Mouse (Mus musculus): ENCODE measurements around the gene Zfp575. TPM values are rescaled to one million over a fixed set of nuclear protein-coding genes. Genes with fewer than 3 reads are reported as not detected.

Zfp575 gene
- total and polyA plus RNA-seq, 3 experiments, result 0.05 TPM; not detected in 2

GRCm38 (mm10) chr7:24546068-24546614, 41.3 kb downstream of the Zfp575 start, which contains the start of the genes Pinlyp and Xrcc1:
TSS of gene Pinlyp (minus strand) at chr7:24546118.
TSS of gene Xrcc1 (plus strand) at chr7:24546289.
- TF ChIP-seq GATA2 (IDR thresholded peaks at IDR 0.05; ENCODE audit: borderline replicate concordance, low read depth, low read length) (no peak), CTCF (IDR thresholded peaks at IDR 0.05; ENCODE audit: low read depth, low read length) (no peak), GATA1 (IDR thresholded peaks at IDR 0.05; ENCODE audit: borderline replicate concordance, low read length) (no peak), POLR2AphosphoS5 (IDR thresholded peaks at IDR 0.05; ENCODE audit: insufficient replicate concordance, low read depth, low read length) (no peak), TAL1 (conservative IDR thresholded peaks at IDR 0.05; ENCODE audit: low read depth, low read length) (no peak)
- peaks cover 33% of the 10 kb centered on the region for H3K4me1 ChIP-seq (ENCODE audit: insufficient read depth, low read depth, low read length)
- H3K27me3 ChIP-seq (ENCODE audit: insufficient read depth, low read length), result peaks cover 15% of the 10 kb centered on the region; the same call in 1 of the 2 replicates
- peaks cover 35% of the 10 kb centered on the region for H3K36me3 ChIP-seq (replicated peaks)
- peak within 1 kb of the TSS; percentile 87 for H3K4me3 ChIP-seq (ENCODE audit: low read depth, low read length)
- no peak for ATAC-seq (ENCODE audit: extremely low read depth, insufficient number of reproducible peaks, low FRiP score, poor library complexity, severe bottlenecking)
- H3K9me3 ChIP-seq (replicated peaks), result peaks cover 4% of the 10 kb centered on the region; the same call in 1 of the 2 replicates
- DNase-seq (ENCODE audit: low spot score), result no peak

- ATAC-seq (ENCODE audit: extremely low read depth, insufficient number of reproducible peaks, low FRiP score, poor library complexity, severe bottlenecking), result no peak
- TF ChIP-seq POLR2AphosphoS5 (IDR thresholded peaks at IDR 0.05; ENCODE audit: insufficient replicate concordance, low read depth, low read length) (no peak), GATA2 (IDR thresholded peaks at IDR 0.05; ENCODE audit: borderline replicate concordance, low read depth, low read length) (no peak), CTCF (IDR thresholded peaks at IDR 0.05; ENCODE audit: low read depth, low read length) (0 out of 2 replicates have a peak, but pooled peaks have one; percentile 12)
- Histone ChIP-seq H3K4me3 (ENCODE audit: low read depth, low read length) (no peak overlapping the region), H3K27me3 (ENCODE audit: insufficient read depth, low read length) (peaks cover 18% of the 10 kb centered on the region), H3K4me1 (ENCODE audit: insufficient read depth, low read depth, low read length) (peaks cover 26% of the 10 kb centered on the region), H3K9me3 (replicated peaks) (peaks cover 4% of the 10 kb centered on the region; the same call in 1 of the 2 replicates), H3K36me3 (replicated peaks) (peaks cover 19% of the 10 kb centered on the region)
- no peak for DNase-seq (ENCODE audit: low spot score)
Observed at GRCm38 (mm10) chr7:24544506-24544905, 42.9 kb downstream of the Zfp575 start.

- Histone ChIP-seq H3K9me3 (replicated peaks) (peaks cover 2% of the 10 kb centered on the region; the same call in 1 of the 2 replicates), H3K27me3 (ENCODE audit: insufficient read depth, low read length) (peaks cover 19% of the 10 kb centered on the region), H3K4me1 (ENCODE audit: insufficient read depth, low read depth, low read length) (no peaks in the 10 kb centered on the region; the same call in 1 of the 2 replicates), H3K4me3 (ENCODE audit: low read depth, low read length) (no peak overlapping the region), H3K36me3 (replicated peaks) (peaks cover 17% of the 10 kb centered on the region)
- ATAC-seq (ENCODE audit: extremely low read depth, insufficient number of reproducible peaks, low FRiP score, poor library complexity, severe bottlenecking) (no peak), DNase-seq (ENCODE audit: low spot score) (no peak)
- TF ChIP-seq GATA1 (IDR thresholded peaks at IDR 0.05; ENCODE audit: borderline replicate concordance, low read length) (no peak), GATA2 (IDR thresholded peaks at IDR 0.05; ENCODE audit: borderline replicate concordance, low read depth, low read length) (no peak), POLR2AphosphoS5 (IDR thresholded peaks at IDR 0.05; ENCODE audit: insufficient replicate concordance, low read depth, low read length) (no peak), TAL1 (conservative IDR thresholded peaks at IDR 0.05; ENCODE audit: low read depth, low read length) (no peak), CTCF (IDR thresholded peaks at IDR 0.05; ENCODE audit: low read depth, low read length) (no peak)
Observed at GRCm38 (mm10) chr7:24539686-24540085, 47.8 kb downstream of the Zfp575 start.

GRCm38 (mm10) chr7:24538701-24539100, 48.7 kb downstream of the Zfp575 start:
- ATAC-seq (ENCODE audit: extremely low read depth, insufficient number of reproducible peaks, low FRiP score, poor library complexity, severe bottlenecking) (no peak), DNase-seq (ENCODE audit: low spot score) (no peak)
- Histone ChIP-seq H3K9me3 (replicated peaks) (no peaks in the 10 kb centered on the region), H3K4me1 (ENCODE audit: insufficient read depth, low read depth, low read length) (no peaks in the 10 kb centered on the region; the same call in 1 of the 2 replicates), H3K36me3 (replicated peaks) (peaks cover 27% of the 10 kb centered on the region), H3K4me3 (ENCODE audit: low read depth, low read length) (no peak overlapping the region), H3K27me3 (ENCODE audit: insufficient read depth, low read length) (peaks cover 19% of the 10 kb centered on the region)
- no peak for TF ChIP-seq GATA2 (IDR thresholded peaks at IDR 0.05; ENCODE audit: borderline replicate concordance, low read depth, low read length)
- TF ChIP-seq GATA1 (IDR thresholded peaks at IDR 0.05; ENCODE audit: borderline replicate concordance, low read length), result no peak
- TF ChIP-seq POLR2AphosphoS5 (IDR thresholded peaks at IDR 0.05; ENCODE audit: insufficient replicate concordance, low read depth, low read length), result no peak
- TF ChIP-seq TAL1 (conservative IDR thresholded peaks at IDR 0.05; ENCODE audit: low read depth, low read length), result no peak
- TF ChIP-seq CTCF (IDR thresholded peaks at IDR 0.05; ENCODE audit: low read depth, low read length), result no peak

- DNase-seq (ENCODE audit: low spot score) (no peak), ATAC-seq (ENCODE audit: extremely low read depth, insufficient number of reproducible peaks, low FRiP score, poor library complexity, severe bottlenecking) (no peak)
- peaks cover 32% of the 10 kb centered on the region for H3K36me3 ChIP-seq (replicated peaks)
- H3K4me3 ChIP-seq (ENCODE audit: low read depth, low read length), result no peak overlapping the region
- no peaks in the 10 kb centered on the region; the same call in 1 of the 2 replicates for H3K4me1 ChIP-seq (ENCODE audit: insufficient read depth, low read depth, low read length)
- no peaks in the 10 kb centered on the region for H3K9me3 ChIP-seq (replicated peaks)
- TF ChIP-seq GATA2 (IDR thresholded peaks at IDR 0.05; ENCODE audit: borderline replicate concordance, low read depth, low read length) (no peak), CTCF (IDR thresholded peaks at IDR 0.05; ENCODE audit: low read depth, low read length) (no peak), POLR2AphosphoS5 (IDR thresholded peaks at IDR 0.05; ENCODE audit: insufficient replicate concordance, low read depth, low read length) (no peak), GATA1 (IDR thresholded peaks at IDR 0.05; ENCODE audit: borderline replicate concordance, low read length) (no peak), TAL1 (conservative IDR thresholded peaks at IDR 0.05; ENCODE audit: low read depth, low read length) (no peak)
- peaks cover 17% of the 10 kb centered on the region for H3K27me3 ChIP-seq (ENCODE audit: insufficient read depth, low read length)
Observed at GRCm38 (mm10) chr7:24538154-24538553, 49.3 kb downstream of the Zfp575 start.

GRCm38 (mm10) chr7:24537591-24537990, 49.9 kb downstream of the Zfp575 start:
- Histone ChIP-seq H3K27me3 (ENCODE audit: insufficient read depth, low read length) (peaks cover 17% of the 10 kb centered on the region), H3K4me1 (ENCODE audit: insufficient read depth, low read depth, low read length) (no peaks in the 10 kb centered on the region; the same call in 1 of the 2 replicates), H3K9me3 (replicated peaks) (no peaks in the 10 kb centered on the region), H3K36me3 (replicated peaks) (peaks cover 37% of the 10 kb centered on the region), H3K4me3 (ENCODE audit: low read depth, low read length) (no peak overlapping the region)
- no peak for DNase-seq (ENCODE audit: low spot score)
- ATAC-seq (ENCODE audit: extremely low read depth, insufficient number of reproducible peaks, low FRiP score, poor library complexity, severe bottlenecking), result no peak
- TF ChIP-seq GATA2 (IDR thresholded peaks at IDR 0.05; ENCODE audit: borderline replicate concordance, low read depth, low read length) (no peak), POLR2AphosphoS5 (IDR thresholded peaks at IDR 0.05; ENCODE audit: insufficient replicate concordance, low read depth, low read length) (no peak; the same call in 1 of the 2 replicates), CTCF (IDR thresholded peaks at IDR 0.05; ENCODE audit: low read depth, low read length) (no peak), TAL1 (conservative IDR thresholded peaks at IDR 0.05; ENCODE audit: low read depth, low read length) (no peak), GATA1 (IDR thresholded peaks at IDR 0.05; ENCODE audit: borderline replicate concordance, low read length) (no peak)
